Mouse (Mus musculus): ENCODE measurements around the gene Tpst2. TPM values are rescaled to one million over a fixed set of nuclear protein-coding genes. Genes with fewer than 3 reads are reported as not detected.
A peak's percentile ranks its signal among the peaks of the same experiment; 100 is the strongest.

The Tpst2 gene
- polyA plus RNA-seq, 1 experiment from 2014 or later: 36.2 TPM

- H3K9me3 ChIP-seq (ENCODE audit: low read length): no peaks in the 10 kb centered on the region
- peak overlapping the region; percentile 27; the same call in 1 of the 2 replicates for H3K9ac ChIP-seq (replicated peaks)
- TF ChIP-seq EP300 (IDR thresholded peaks at IDR 0.05; ENCODE audit: low read depth): no peak
- no peak for TF ChIP-seq CTCF (IDR thresholded peaks at IDR 0.05; ENCODE audit: low read depth)
- peaks cover 93% of the 10 kb centered on the region for H3K4me1 ChIP-seq (ENCODE audit: insufficient read depth)
- no peak for ATAC-seq
- H3K4me2 ChIP-seq (ENCODE audit: low read depth, low read length): peak overlapping the region; percentile 46
- H3K4me3 ChIP-seq (ENCODE audit: low read depth, low read length): no peak overlapping the region
- H3K27ac ChIP-seq (ENCODE audit: low read depth): peak overlapping the region; percentile 85
- H3K36me3 ChIP-seq (replicated peaks; ENCODE audit: insufficient read depth, low read length): peaks cover 3% of the 10 kb centered on the region; the same call in 1 of the 2 replicates
- DNase-seq: no peak
- H3K27me3 ChIP-seq (ENCODE audit: insufficient read depth, low read length): no peaks in the 10 kb centered on the region
- 46% methylated on average over 6 of the region's 6 CpGs for WGBS (ENCODE audit: insufficient replicate concordance)
Measured at GRCm38 (mm10) chr5:112282123-112282779, 5.8 kb downstream of the Tpst2 start.

- WGBS (ENCODE audit: insufficient replicate concordance): 23% methylated on average over 9 of the region's 9 CpGs
- ATAC-seq: no peak
- DNase-seq: no peak
- peak overlapping the region; percentile 85 for H3K27ac ChIP-seq (ENCODE audit: low read depth)
- TF ChIP-seq CTCF (IDR thresholded peaks at IDR 0.05; ENCODE audit: low read depth) (no peak), EP300 (IDR thresholded peaks at IDR 0.05; ENCODE audit: low read depth) (no peak)
- H3K4me1 ChIP-seq (ENCODE audit: insufficient read depth): peaks cover 92% of the 10 kb centered on the region
- no peaks in the 10 kb centered on the region for H3K27me3 ChIP-seq (ENCODE audit: insufficient read depth, low read length)
- no peak overlapping the region for H3K4me3 ChIP-seq (ENCODE audit: low read depth, low read length)
- H3K4me2 ChIP-seq (ENCODE audit: low read depth, low read length): peak overlapping the region; percentile 46
- no peaks in the 10 kb centered on the region for H3K9me3 ChIP-seq (ENCODE audit: low read length)
- H3K9ac ChIP-seq (replicated peaks): no peak overlapping the region; the same call in 1 of the 2 replicates
- peaks cover 3% of the 10 kb centered on the region; the same call in 1 of the 2 replicates for H3K36me3 ChIP-seq (replicated peaks; ENCODE audit: insufficient read depth, low read length)
Measured at GRCm38 (mm10) chr5:112282780-112283482, 6.4 kb downstream of the Tpst2 start.

- TF ChIP-seq EP300 (IDR thresholded peaks at IDR 0.05; ENCODE audit: low read depth) (peak; percentile 46; the same call in 1 of the 2 replicates), CTCF (IDR thresholded peaks at IDR 0.05; ENCODE audit: low read depth) (no peak)
- Histone ChIP-seq H3K27ac (ENCODE audit: low read depth) (peak overlapping the region; percentile 85), H3K36me3 (replicated peaks; ENCODE audit: insufficient read depth, low read length) (peaks cover 5% of the 10 kb centered on the region; the same call in 1 of the 2 replicates), H3K9me3 (ENCODE audit: low read length) (no peaks in the 10 kb centered on the region), H3K4me1 (ENCODE audit: insufficient read depth) (peaks cover 92% of the 10 kb centered on the region), H3K4me3 (ENCODE audit: low read depth, low read length) (no peak overlapping the region), H3K4me2 (ENCODE audit: low read depth, low read length) (peak overlapping the region; percentile 46), H3K27me3 (ENCODE audit: insufficient read depth, low read length) (no peaks in the 10 kb centered on the region), H3K9ac (replicated peaks) (peak overlapping the region; percentile 27; the same call in 1 of the 2 replicates)
- 24% methylated on average over 10 of the region's 10 CpGs for WGBS (ENCODE audit: insufficient replicate concordance)
- DNase-seq (no peak), ATAC-seq (peak; percentile 24; the same call in 1 of the 2 replicates)
Measured at GRCm38 (mm10) chr5:112283543-112284202, 7.2 kb downstream of the Tpst2 start.

- Histone ChIP-seq H3K9ac (replicated peaks) (0 out of 2 replicates have a peak overlapping the region, but pooled peaks have one; percentile 13), H3K27me3 (ENCODE audit: insufficient read depth, low read length) (no peaks in the 10 kb centered on the region), H3K27ac (ENCODE audit: low read depth) (peak overlapping the region; percentile 85), H3K9me3 (ENCODE audit: low read length) (no peaks in the 10 kb centered on the region), H3K36me3 (replicated peaks; ENCODE audit: insufficient read depth, low read length) (peaks cover 5% of the 10 kb centered on the region; the same call in 1 of the 2 replicates), H3K4me1 (ENCODE audit: insufficient read depth) (peaks cover 91% of the 10 kb centered on the region), H3K4me3 (ENCODE audit: low read depth, low read length) (no peak overlapping the region), H3K4me2 (ENCODE audit: low read depth, low read length) (peak overlapping the region; percentile 46; the same call in 1 of the 2 replicates)
- 40% methylated on average over 7 of the region's 7 CpGs for WGBS (ENCODE audit: insufficient replicate concordance)
- TF ChIP-seq EP300 (IDR thresholded peaks at IDR 0.05; ENCODE audit: low read depth): no peak
- no peak for TF ChIP-seq CTCF (IDR thresholded peaks at IDR 0.05; ENCODE audit: low read depth)
- DNase-seq (no peak), ATAC-seq (no peak)
Measured at GRCm38 (mm10) chr5:112284203-112284582, 7.7 kb downstream of the Tpst2 start.

- Histone ChIP-seq H3K27me3 (ENCODE audit: insufficient read depth, low read length) (no peaks in the 10 kb centered on the region), H3K4me3 (ENCODE audit: low read depth, low read length) (no peak overlapping the region), H3K4me1 (ENCODE audit: insufficient read depth) (peaks cover 89% of the 10 kb centered on the region), H3K9ac (replicated peaks) (no peak overlapping the region), H3K9me3 (ENCODE audit: low read length) (no peaks in the 10 kb centered on the region), H3K27ac (ENCODE audit: low read depth) (no peak overlapping the region), H3K36me3 (replicated peaks; ENCODE audit: insufficient read depth, low read length) (peaks cover 5% of the 10 kb centered on the region; the same call in 1 of the 2 replicates), H3K4me2 (ENCODE audit: low read depth, low read length) (no peak overlapping the region)
- WGBS (ENCODE audit: insufficient replicate concordance): 69% methylated on average over 7 of the region's 7 CpGs
- DNase-seq: no peak
- TF ChIP-seq EP300 (IDR thresholded peaks at IDR 0.05; ENCODE audit: low read depth) (no peak), CTCF (IDR thresholded peaks at IDR 0.05; ENCODE audit: low read depth) (no peak)
- ATAC-seq: no peak
Measured at GRCm38 (mm10) chr5:112285548-112286085, 9.1 kb downstream of the Tpst2 start.

All from liver, postnatal 0 days (tissue).